ENCODE assay signal across 13 mouse cellular contexts in the genomic region with DNA sequence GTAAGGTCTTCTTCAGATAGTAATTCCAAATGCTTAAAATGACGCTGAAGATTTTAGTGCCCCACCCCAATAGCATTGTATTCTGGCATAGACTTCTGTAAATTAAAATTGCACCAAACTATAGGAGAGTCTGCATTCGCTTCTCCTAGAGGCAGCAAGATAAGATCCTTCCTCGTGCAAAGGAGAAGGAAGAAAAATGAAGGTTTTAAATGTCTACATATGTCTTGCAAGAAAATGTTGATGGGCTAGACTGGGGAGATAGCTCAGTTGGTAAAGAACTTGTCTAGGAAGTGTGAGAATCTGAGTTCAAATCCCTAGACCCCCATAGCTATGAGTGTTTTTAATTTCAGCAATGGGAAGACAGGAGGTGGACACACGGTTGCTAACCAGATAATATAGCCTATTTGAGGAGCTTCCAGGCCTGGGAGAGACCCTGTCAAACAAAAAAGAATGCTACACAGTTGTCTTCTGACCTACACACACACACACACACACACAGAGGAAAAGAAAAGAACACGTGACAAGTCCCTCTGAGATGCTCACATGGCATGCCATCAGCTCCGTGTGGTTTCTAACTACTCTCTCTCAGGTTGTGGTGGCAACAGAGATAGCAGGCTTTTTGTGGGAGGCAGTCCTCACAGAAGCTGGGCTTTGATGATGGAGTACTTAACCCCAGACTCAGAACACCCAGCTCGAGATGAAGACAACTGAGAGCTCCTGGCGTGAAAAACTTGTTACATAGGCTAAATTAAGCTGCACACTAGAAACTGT. TPM values are rescaled to one million over a fixed set of nuclear protein-coding genes. Genes with fewer than 3 reads are reported as not detected.
DNase-seq lines count a peak whose midpoint lies in the region.
"Had no signal": no experiment of that assay in that cellular context is flagged by ENCODE, and none has a peak within 500 bp of the region (broad histone marks: within the 10 kb centered on the region; RNA-seq: fewer than 3 reads in every experiment).

No protein-coding gene starts in this region.

- H3K4me3 ChIP-seq in heart, embryonic 10.5 days, result no peak overlapping the region
- H3K4me3 ChIP-seq: hindbrain, embryonic 10.5 days; limb, embryonic 12.5 days; stomach, embryonic 15.5 days had no signal

- H3K36me3 ChIP-seq in heart, embryonic 10.5 days, result 0 out of 2 replicates have a peak, but pooled peaks cover 2% of the 10 kb centered on the region
- H3K36me3 ChIP-seq in splenic B cell, adult 2 months (ENCODE audit: control insufficient read depth, insufficient read depth, low read length, poor library complexity, severe bottlenecking), result no peaks in the 10 kb centered on the region
- H3K36me3 ChIP-seq: hindbrain, embryonic 10.5 days; limb, embryonic 12.5 days; stomach, embryonic 15.5 days had no signal

- no peaks in the 10 kb centered on the region for H3K9me3 ChIP-seq in heart, embryonic 10.5 days
- H3K9me3 ChIP-seq: hindbrain, embryonic 10.5 days; limb, embryonic 12.5 days; stomach, embryonic 15.5 days had no signal

- intact Hi-C loops in heart, postnatal 25 days (cut with DNase I), result no loop called here

- DNase-seq in heart, embryonic 10.5 days (ENCODE audit: low spot score), result no peak
- DNase-seq in heart, postnatal 25 days (ENCODE audit: low spot score), result no peak
- peak; percentile 88 for DNase-seq in CD4-positive, CD25-positive, alpha-beta regulatory T cell, adult 2 months (ENCODE audit: low read depth, low spot score)
- peak; percentile 22 for DNase-seq in liver
- peak; percentile 64 for DNase-seq in splenic B cell, adult 2 months (ENCODE audit: low read depth, low spot score)
- no peak for DNase-seq in adrenal gland, adult 2 months
- no peak for DNase-seq in ovary, postnatal 14 days (ENCODE audit: low spot score)
- DNase-seq in cerebellum, adult 9-11 months, result no peak
- DNase-seq: cerebellum, postnatal 10 days; lung, postnatal 10 days had no signal

- peaks cover 56% of the 10 kb centered on the region for H3K4me1 ChIP-seq in heart, embryonic 10.5 days
- H3K4me1 ChIP-seq: hindbrain, embryonic 10.5 days; stomach, embryonic 15.5 days had no signal

- H3K27ac ChIP-seq in heart, embryonic 10.5 days, result peak overlapping the region; percentile 38; the same call in 1 of the 2 replicates
- H3K27ac ChIP-seq: hindbrain, embryonic 10.5 days; limb, embryonic 12.5 days; stomach, embryonic 15.5 days had no signal

- WGBS in heart, embryonic 10.5 days, result 55% methylated on average over 8 of the region's 8 CpGs

- no peaks in the 10 kb centered on the region for H3K27me3 ChIP-seq in heart, embryonic 10.5 days (ENCODE audit: insufficient read depth, poor library complexity, severe bottlenecking)
- H3K27me3 ChIP-seq in splenic B cell, adult 2 months (ENCODE audit: control insufficient read depth, insufficient read depth, low read length, poor library complexity, severe bottlenecking), result no peaks in the 10 kb centered on the region
- H3K27me3 ChIP-seq: stomach, embryonic 15.5 days had no signal

RNA-seq across cellular contexts. Expression of a gene that starts 26.8 kb away (rescaled TPM):
- polyA plus RNA-seq in heart, embryonic 10.5 days (2016; fragmentation: Nextera tagmentation; extraction: Ambion mirVana), result 25.7 and 30.1 TPM in 2 replicates
- 10 to 100 TPM; 67.6 to 68.9 TPM for total RNA-seq in heart, postnatal 25 days (2021)
- total RNA-seq in adrenal gland, adult 2 months (2021), result 10 to 100 TPM; 60.3 to 65.3 TPM
- polyA plus RNA-seq in adrenal gland, adult 2 months (2012; rRNA removed), result 43.8 and 53.8 TPM in 2 replicates

RNA-seq across cellular contexts. Expression of a gene that starts 35.4 kb away (rescaled TPM):
- polyA plus RNA-seq in heart, embryonic 10.5 days (2016; fragmentation: Nextera tagmentation; extraction: Ambion mirVana), result 6.2 and 6.6 TPM in 2 replicates
- 10 to 100 TPM; 24.3 to 30.1 TPM for total RNA-seq in heart, postnatal 25 days (2021)
- total RNA-seq in adrenal gland, adult 2 months (2021), result 10 to 100 TPM; 27.0 to 38.0 TPM
- polyA plus RNA-seq in adrenal gland, adult 2 months (2012; rRNA removed), result 45.1 and 51.2 TPM in 2 replicates

RNA-seq across cellular contexts. Expression of a gene that starts 53.0 kb away (rescaled TPM):
- polyA plus RNA-seq in heart, embryonic 10.5 days (2016; fragmentation: Nextera tagmentation; extraction: Ambion mirVana), result 4.8 and 6.3 TPM in 2 replicates
- 10 to 100 TPM in 1 of 2 experiments, 1 to 10 TPM in 1; 9.5 to 11.3 TPM for total RNA-seq in heart, postnatal 25 days (2021)
- 10 to 100 TPM; 21.6 to 26.0 TPM for total RNA-seq in adrenal gland, adult 2 months (2021)
- 26.8 and 27.6 TPM in 2 replicates for polyA plus RNA-seq in adrenal gland, adult 2 months (2012; rRNA removed)

Comparison
In these comparisons a context has a peak if more than half of its experiments do, and no peak if none do; other contexts are left out.
1. DNase-seq: peak in CD4-positive, CD25-positive, alpha-beta regulatory T cell, adult 2 months (single experiment), liver (single experiment) and splenic B cell, adult 2 months (single experiment); none in heart, embryonic 10.5 days (single experiment), heart, postnatal 25 days (single experiment), adrenal gland, adult 2 months (single experiment), ovary, postnatal 14 days (single experiment) and cerebellum, adult 9-11 months (single experiment).